Mouse (Mus musculus) kidney, adult 2 months (tissue): Measurements from ENCODE around the gene Smox. TPM values are rescaled to one million over a fixed set of nuclear protein-coding genes. Genes with fewer than 3 reads are reported as not detected.

Source experiments
- DNase-seq: peaks from one replicate; pipeline ENCODE4 v3.0.0; 2021
- H3K27ac ChIP-seq: fragments of 200-500 bp; 2 replicates; pipeline ENCODE4 v1.5.1; 2012; ENCODE audit warnings: low read depth, low read length, control low read depth, inconsistent platforms; ENCODE audit not compliant: insufficient read depth
- H3K27me3 ChIP-seq: fragments of 200-500 bp; replicated peaks from 2 replicates; pipeline ENCODE4 v1.6.1; 2012; ENCODE audit warnings: mild to moderate bottlenecking, moderate library complexity, low read length, inconsistent platforms; ENCODE audit not compliant: control insufficient read depth, insufficient read depth
- H3K36me3 ChIP-seq: fragments of 200-500 bp; 2 replicates; pipeline ENCODE4 v1.6.1; 2012; ENCODE audit warnings: mild to moderate bottlenecking, moderate library complexity, low read length, inconsistent platforms; ENCODE audit not compliant: control insufficient read depth, insufficient read depth
- H3K4me1 ChIP-seq: fragments of 200-500 bp; 2 replicates; pipeline ENCODE4 v1.6.1; 2011; ENCODE audit warnings: low read length; ENCODE audit not compliant: control insufficient read depth, insufficient read depth
- H3K4me3 ChIP-seq: fragments of 200-500 bp; 2 replicates; pipeline ENCODE4 v1.5.1; 2011; ENCODE audit warnings: mild to moderate bottlenecking, low read depth, low read length, control low read depth; ENCODE audit not compliant: insufficient read depth
- CTCF ChIP-seq: fragments of 200-500 bp; conservative IDR thresholded peaks from 2 replicates; pipeline ENCODE4 v1.5.1; 2011; ENCODE audit warnings: low read depth, mild to moderate bottlenecking, control low read depth, low read length, moderate library complexity, mixed read lengths; ENCODE audit not compliant: insufficient read depth, insufficient read length
- POLR2A ChIP-seq: fragments of 200-500 bp; IDR thresholded peaks from one replicate; pipeline ENCODE4 v1.6.1; 2011; ENCODE audit warnings: low read depth, low read length, control low read depth
- WGBS: fragments of 180-500 bp; shearing (Covaris S2); methylation state at CpG from one replicate; pipeline ENCODE4 v1.1.7; 2018; 5-methylcytosine and 5-hydroxymethylcytosine counted together
- polyA plus RNA-seq: library from polyadenylated mRNA; depleted of rRNA; stranded (reverse); fragments of >200 nt; gene quantifications from 2 replicates; pipeline ENCODE4 v1.2.3, GENCODE M21; 2012

The Smox gene
- polyA plus RNA-seq, 1 experiment = 12.5 TPM

DNA sequence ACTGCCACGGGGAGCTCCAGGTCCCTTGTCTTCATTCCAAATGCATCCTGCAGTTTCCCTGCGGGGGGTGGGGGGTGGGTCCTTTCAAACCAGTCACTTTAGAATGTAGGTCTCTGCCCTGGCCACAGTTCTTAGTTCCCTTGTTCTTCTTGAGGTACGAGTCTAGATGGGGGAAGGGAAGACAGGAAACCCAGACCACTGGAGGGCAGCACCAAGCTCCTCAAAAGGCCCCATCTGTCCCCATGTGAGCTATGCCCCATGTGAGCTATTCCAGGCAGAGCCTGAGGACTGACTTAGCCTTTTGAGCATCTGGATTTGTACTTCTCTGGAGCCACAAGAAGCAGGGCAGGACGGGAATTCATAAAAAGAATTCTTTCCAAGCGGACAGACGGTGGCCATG lies 51.2 kb downstream of the Smox start:
- no peak for DNase-seq
- Histone ChIP-seq H3K27ac (no peak overlapping the region), H3K36me3 (no peaks in the 10 kb centered on the region), H3K4me3 (no peak overlapping the region), H3K4me1 (0 out of 2 replicates have a peak, but pooled peaks cover 2% of the 10 kb centered on the region), H3K27me3 (peaks cover 3% of the 10 kb centered on the region; the same call in 1 of the 2 replicates)
- 53% methylated on average over 6 of the region's 6 CpGs for WGBS
- TF ChIP-seq POLR2A = no peak

DNA sequence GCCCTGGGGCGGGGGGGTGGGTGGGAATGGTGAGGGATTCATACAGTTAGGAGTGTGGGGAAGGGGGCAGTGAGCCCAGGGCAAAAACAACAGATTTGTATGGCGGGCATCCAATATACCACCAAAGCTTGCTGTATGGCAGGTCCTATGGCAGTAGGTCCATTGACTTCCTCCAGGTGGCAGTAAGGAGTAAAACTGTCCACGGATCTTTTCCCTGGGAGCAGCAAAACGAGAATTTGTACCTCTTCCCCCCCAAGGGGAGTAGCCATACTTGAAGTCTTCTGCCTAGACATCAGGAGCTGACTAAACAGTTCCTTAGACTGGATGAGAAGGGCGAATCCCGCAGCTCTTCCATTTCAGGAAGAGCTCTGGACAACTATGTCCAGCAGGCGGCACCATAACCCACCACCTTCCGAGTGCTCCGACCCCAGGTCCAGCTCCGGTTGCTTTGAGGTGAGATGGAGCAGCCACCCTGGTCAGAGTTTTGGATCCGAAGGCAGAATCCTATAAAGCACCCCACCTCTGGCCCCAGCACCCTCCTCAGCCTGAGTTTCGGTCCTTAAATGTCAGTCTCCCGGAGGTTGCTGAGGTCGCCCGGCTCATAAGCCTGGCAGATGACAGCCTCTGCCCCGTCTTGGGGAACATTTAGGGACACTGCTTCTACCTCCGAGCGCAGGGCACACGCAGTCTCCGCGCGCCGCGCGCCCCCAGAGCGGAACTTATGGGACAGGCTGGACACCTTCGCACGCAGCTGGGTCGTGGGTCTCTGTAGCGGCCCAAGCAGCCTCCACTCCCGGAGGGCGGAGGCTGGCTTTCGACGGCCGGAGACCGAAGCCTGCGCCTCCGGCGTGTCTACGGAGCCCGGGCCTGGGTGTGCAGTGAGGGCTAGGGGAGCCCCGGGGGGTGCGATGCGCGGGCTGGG lies 54.4 kb downstream of the Smox start:
- TF ChIP-seq POLR2A (no peak), CTCF (peak; percentile 48)
- peaks cover 3% of the 10 kb centered on the region; the same call in 1 of the 2 replicates for H3K27me3 ChIP-seq
- H3K27ac ChIP-seq = no peak overlapping the region
- 0 out of 2 replicates have a peak, but pooled peaks cover 2% of the 10 kb centered on the region for H3K4me1 ChIP-seq
- no peaks in the 10 kb centered on the region for H3K36me3 ChIP-seq
- 9% methylated on average over 45 of the region's 45 CpGs for WGBS
- peak overlapping the region; percentile 32 for H3K4me3 ChIP-seq
- DNase-seq = peak; percentile 56

DNA sequence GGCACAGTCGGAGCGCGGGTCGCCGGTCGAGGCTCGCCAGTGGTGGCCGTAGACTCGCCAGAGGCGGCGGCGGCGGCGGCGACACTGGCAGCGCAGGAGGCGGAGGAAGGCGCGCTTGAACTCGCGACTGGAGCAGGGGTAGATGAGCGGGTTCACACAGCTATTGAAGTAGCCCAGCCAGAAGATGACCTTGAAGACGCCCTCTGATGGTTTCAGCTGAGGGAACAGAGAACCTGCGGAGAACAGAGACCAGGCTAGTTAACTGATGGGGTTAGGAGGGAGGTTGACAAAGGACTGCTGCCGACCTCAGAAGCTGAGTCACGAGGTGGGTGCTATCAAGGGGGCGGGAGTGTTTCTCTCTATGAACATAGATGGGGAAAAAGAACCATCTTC lies 55.0 kb downstream of the Smox start:
- H3K27me3 ChIP-seq = peaks cover 3% of the 10 kb centered on the region; the same call in 1 of the 2 replicates
- 0 out of 2 replicates have a peak, but pooled peaks cover 2% of the 10 kb centered on the region for H3K4me1 ChIP-seq
- H3K4me3 ChIP-seq = peak overlapping the region; percentile 32; the same call in 1 of the 2 replicates
- no peak for TF ChIP-seq CTCF
- no peak for TF ChIP-seq POLR2A
- no peaks in the 10 kb centered on the region for H3K36me3 ChIP-seq
- 13% methylated on average over 27 of the region's 27 CpGs for WGBS
- no peak for DNase-seq
- H3K27ac ChIP-seq = no peak overlapping the region

DNA sequence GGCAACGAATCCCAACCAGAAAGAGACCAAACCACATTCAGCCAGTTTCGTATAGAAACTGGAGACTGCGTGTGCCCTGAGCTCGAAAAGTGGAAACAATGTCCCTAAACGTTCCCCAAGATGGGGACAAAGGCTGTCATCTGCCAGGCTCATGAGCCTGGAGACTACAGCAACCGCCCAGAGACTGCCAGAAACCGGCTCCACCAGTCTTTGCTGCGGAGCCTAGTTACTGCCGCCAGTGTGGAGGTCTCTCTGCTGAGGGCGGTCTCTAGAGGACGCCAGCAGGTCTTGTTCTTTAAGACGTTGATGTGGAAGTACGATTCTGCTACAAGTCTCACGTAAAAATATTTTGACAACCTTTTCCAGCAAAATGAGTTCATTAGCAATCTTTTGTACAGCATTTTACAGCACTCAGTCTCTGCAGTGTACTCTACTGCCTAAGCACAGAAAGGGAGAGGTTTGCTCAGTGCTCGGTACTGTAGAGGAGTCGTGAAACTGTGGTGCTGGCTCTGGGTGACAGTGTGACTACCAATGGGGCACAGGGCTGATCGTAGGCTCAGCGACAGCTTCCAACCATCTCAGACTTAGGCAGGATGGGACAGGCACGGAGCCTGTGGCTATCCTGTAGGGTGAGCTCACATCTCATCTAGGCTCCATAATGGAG lies 55.6 kb downstream of the Smox start:
- Histone ChIP-seq H3K27me3 (peaks cover 3% of the 10 kb centered on the region; the same call in 1 of the 2 replicates), H3K4me1 (0 out of 2 replicates have a peak, but pooled peaks cover 2% of the 10 kb centered on the region), H3K27ac (no peak overlapping the region), H3K4me3 (no peak overlapping the region), H3K36me3 (no peaks in the 10 kb centered on the region)
- DNase-seq = no peak
- no peak for TF ChIP-seq POLR2A
- TF ChIP-seq CTCF = no peak
- 25% methylated on average over 19 of the region's 19 CpGs for WGBS

DNA sequence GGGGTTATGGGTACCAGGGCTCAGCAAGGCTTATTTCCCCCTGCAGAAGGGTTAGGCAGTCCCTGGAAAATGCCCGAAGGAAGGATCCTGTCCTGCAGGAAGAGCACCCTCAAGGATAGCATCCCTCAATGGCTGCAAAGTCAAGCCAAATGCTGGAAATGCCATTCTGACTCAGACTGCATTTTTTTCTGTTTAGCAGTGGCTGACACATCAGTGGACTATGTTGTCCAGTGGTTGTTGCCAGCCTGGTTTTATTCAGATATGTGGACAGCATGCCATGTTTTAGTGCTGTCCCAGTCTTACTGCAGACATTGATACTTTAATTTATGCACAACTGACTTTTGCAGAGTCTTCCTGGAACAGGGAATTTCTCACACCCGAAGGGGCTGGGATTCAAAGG lies 57.0 kb downstream of the Smox start:
- Histone ChIP-seq H3K27ac (no peak overlapping the region), H3K4me1 (0 out of 2 replicates have a peak, but pooled peaks cover 2% of the 10 kb centered on the region), H3K4me3 (no peak overlapping the region), H3K36me3 (no peaks in the 10 kb centered on the region), H3K27me3 (peaks cover 3% of the 10 kb centered on the region; the same call in 1 of the 2 replicates)
- WGBS = 50% methylated on average over 2 of the region's 2 CpGs
- no peak for TF ChIP-seq POLR2A
- TF ChIP-seq CTCF = no peak
- DNase-seq = no peak

DNA sequence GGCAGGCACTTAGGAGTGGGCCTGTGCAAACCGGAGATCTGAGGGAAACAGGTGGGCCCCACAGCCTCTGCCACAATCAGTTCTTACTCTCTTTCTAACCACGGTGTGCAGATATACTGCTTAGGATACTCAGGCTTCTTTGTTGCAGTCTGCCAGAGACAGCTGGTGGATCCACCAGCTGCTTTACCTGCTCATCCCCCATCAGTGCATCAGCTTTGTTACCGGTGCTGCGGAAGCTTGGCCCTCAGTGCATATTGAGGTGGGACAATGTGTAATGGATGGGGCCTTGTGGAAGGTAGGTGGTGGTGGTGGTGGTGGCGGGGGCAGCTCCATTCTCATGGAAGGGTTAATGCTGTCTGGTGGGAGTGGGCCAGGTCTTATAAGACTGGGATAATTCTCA lies 57.8 kb downstream of the Smox start:
- H3K36me3 ChIP-seq = no peaks in the 10 kb centered on the region
- 0 out of 2 replicates have a peak, but pooled peaks cover 2% of the 10 kb centered on the region for H3K4me1 ChIP-seq
- H3K27ac ChIP-seq = no peak overlapping the region
- TF ChIP-seq CTCF (no peak), POLR2A (no peak)
- no peak overlapping the region for H3K4me3 ChIP-seq
- peaks cover 3% of the 10 kb centered on the region; the same call in 1 of the 2 replicates for H3K27me3 ChIP-seq
- 93% methylated on average over 5 of the region's 5 CpGs for whole genome bisulfite sequencing
- no peak for DNase-seq

DNA sequence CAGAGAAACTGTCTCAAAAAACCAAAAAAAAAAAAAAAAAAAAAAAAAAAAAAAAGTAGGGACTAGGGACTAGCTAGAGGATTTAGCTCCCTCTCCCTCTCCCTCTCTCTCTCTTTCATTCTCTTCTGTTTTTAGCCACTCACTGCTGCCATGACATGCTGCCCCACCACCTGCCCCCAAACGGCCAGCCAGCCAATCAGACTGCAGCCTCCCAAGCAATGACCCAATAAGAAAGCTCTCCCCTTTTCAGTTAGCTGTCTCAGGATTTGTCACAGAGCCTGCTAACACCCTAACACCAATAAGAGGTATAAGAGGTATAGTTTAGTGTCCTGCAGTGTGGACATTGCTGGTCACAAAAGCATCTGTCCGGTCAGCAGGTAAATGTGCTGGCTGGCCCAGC lies 59.2 kb downstream of the Smox start:
- no peak overlapping the region for H3K27ac ChIP-seq
- TF ChIP-seq POLR2A (no peak), CTCF (no peak)
- no peaks in the 10 kb centered on the region for H3K36me3 ChIP-seq
- 0 out of 2 replicates have a peak, but pooled peaks cover 2% of the 10 kb centered on the region for H3K4me1 ChIP-seq
- DNase-seq = no peak
- peaks cover 3% of the 10 kb centered on the region; the same call in 1 of the 2 replicates for H3K27me3 ChIP-seq
- no peak overlapping the region for H3K4me3 ChIP-seq
- WGBS = 85% methylated on average over 2 of the region's 2 CpGs
